Mouse (Mus musculus) adipocyte (in vitro differentiated cells): ENCODE results near the gene Ppil2.
A peak's percentile ranks its signal among the peaks of the same experiment; 100 is the strongest.

Experiments used
- DNase-seq: peaks from one replicate; pipeline ENCODE4 v3.0.0-alpha.2; 2016; ENCODE audit warnings: low spot score

The Ppil2 gene

DNA sequence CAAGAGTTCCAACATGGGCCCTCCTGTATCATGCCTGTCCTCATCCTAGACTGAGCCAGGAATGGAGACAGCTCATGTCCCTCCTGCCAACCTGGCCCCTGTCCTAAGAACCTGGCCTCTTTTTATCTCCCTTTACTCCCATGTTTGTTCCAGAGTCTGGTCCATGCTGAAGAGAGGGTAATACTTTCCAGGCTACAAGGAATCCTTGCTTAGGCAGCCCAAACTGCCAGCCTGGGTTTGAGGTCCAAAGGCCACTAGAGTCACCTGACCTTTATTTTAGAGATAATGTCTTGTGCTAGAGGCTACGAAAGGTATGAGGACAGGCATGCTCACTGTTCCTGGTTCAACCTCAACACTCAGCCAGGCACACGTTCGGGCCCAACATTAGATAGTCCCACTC, 14.1 kb downstream of the Ppil2 start:
- no peak for DNase-seq

DNA sequence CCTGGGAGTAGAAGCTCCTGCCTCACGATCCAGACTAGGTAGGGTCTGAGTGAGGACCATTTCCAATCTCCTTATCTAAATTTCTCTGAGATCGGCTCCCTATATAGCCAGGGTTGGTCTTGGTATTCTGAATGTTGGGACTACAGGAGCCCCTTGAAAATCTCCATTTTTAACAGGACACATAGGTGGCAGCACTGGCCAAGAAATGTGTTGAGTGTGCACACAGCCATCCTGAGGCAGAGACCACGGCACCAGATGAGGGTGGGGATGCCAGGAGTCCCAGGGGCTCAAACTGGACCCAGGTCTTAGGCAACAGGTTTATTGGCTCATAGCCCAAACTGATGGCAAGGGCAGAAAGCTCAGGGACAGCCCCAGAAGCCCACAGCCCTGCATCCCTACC, 22.7 kb downstream of the Ppil2 start:
- DNase-seq, result no peak

DNA sequence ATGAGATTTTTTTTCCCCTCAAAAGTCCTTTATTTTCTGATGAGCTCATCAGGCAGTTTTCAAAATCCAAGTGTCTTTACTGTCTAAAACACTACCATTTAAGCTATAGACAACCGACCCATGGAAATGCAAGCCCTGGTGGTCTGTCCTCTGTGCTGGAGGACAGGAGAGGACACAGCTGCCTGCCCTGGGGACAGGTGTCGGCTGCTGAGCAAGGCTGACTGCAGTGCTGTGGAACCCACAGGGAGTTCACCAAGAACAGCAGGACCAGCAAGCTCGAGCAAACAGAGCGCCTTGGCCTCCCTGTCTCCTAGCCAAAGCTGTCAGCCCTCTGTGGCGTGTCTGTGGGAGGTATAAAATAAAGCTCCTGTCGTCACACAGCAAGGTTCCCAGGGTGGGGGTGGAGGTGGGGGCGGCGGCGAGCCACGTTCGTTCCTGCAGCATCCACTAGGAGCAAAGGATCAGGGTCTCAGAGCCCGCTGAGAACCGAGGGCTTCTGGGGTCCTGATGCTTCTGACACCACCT, 24.3 kb downstream of the Ppil2 start:
- no peak for DNase-seq

GRCm38 (mm10) chr16:17086241-17086640, 24.8 kb downstream of the Ppil2 start:
- no peak for DNase-seq

GRCm38 (mm10) chr16:17085636-17086035, 25.4 kb downstream of the Ppil2 start:
- no peak for DNase-seq

- no peak for DNase-seq
Observed at GRCm38 (mm10) chr16:17082121-17082792, 28.8 kb downstream of the Ppil2 start.

DNA sequence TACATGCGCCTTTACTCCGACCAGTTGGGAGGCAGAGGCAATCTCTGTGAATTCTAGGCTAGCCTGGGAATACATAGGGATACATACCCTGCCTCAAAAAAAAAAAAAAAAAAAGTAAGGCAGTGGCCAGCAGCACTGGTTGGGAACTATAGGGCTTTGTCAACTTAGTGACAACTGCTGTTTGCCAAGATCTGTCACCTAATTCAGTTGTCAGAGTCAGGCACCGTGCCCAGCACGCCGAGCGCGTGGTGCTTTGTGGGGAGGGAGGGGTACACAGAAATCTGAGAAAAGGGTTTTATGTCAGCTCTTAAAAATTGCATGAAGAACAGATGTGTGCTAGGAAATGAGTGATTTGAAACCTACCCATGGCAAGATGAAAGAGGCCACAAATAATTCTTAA, 33.0 kb downstream of the Ppil2 start:
- DNase-seq, result peak; percentile 64

GRCm38 (mm10) chr16:17076869-17077268, 34.2 kb downstream of the Ppil2 start:
- DNase-seq, result no peak

- no peak for DNase-seq
Observed at GRCm38 (mm10) chr16:17076301-17076700, 34.8 kb downstream of the Ppil2 start.

DNA sequence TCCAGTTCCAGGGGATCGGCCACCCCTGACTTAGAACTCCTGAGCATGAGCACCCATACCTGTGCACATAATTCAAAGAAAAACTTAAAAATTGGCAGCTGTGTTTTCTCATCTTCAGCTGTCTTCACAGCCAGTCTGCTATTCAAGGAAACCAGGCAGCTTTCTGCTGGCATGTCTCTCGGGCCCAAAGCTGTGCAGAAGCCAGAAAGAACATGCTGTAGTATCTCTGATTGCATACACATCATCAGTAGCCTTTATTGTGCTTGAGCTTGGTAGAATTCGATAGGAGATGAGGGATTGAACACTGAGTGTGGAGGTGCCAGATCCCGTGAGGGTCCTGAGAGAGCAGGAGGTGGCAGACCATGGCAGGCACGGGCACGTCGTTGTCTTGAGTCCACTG, 38.1 kb downstream of the Ppil2 start:
- no peak for DNase-seq

GRCm38 (mm10) chr16:17070716-17071115, 40.3 kb downstream of the Ppil2 start:
- DNase-seq, result no peak

GRCm38 (mm10) chr16:17069511-17070443, 41.3 kb downstream of the Ppil2 start, which contains the start of gene Ypel1:
TSS of gene Ypel1 (plus strand) at chr16:17069696.
- peak; percentile 74 for DNase-seq

DNA sequence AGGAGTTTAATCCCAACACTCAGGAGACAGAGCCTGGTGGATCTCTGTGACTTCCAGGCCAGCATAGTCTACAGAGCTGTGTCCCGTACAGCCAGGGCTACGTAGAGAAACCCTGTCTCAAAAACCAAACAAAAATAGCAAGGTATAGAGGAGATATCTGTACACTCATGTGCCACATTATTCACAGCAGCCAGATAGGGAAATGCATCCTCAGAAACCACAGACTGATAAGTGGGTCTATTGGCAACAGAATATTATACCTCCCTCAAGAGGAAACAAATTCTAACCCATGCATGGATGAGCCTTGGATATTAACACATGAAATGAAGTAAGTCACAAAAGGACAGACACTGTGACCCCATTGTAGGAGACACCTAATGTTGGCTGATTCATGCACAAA, 43.5 kb downstream of the Ppil2 start:
- DNase-seq, result no peak

GRCm38 (mm10) chr16:17062338-17062737, 48.7 kb downstream of the Ppil2 start:
- DNase-seq, result peak; percentile 61

- DNase-seq, result no peak
Observed at GRCm38 (mm10) chr16:17055584-17055983, 55.5 kb downstream of the Ppil2 start.

- DNase-seq, result no peak
Observed at GRCm38 (mm10) chr16:17053903-17054302, 57.2 kb downstream of the Ppil2 start.

GRCm38 (mm10) chr16:17052087-17052486, 59.0 kb downstream of the Ppil2 start:
- no peak for DNase-seq

DNA sequence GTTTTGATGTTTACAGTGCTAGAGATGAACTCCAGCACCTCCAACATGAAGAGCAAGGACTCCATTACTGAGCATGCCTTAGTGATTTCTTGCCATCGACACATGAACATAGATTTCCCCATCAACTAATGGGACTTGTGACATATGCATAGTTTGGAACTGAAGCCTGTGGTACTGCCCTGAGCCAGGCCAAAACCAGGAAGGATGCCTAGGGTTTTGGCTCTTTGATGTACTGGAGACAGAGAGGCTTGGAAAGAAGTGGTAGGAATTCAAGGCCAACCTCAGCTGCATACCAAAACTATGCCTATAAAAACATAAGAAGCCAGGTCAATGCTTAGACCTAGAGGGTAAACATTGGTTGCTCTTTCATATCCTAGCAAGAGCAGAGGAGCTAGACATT, 61.2 kb downstream of the Ppil2 start:
- no peak for DNase-seq

DNA sequence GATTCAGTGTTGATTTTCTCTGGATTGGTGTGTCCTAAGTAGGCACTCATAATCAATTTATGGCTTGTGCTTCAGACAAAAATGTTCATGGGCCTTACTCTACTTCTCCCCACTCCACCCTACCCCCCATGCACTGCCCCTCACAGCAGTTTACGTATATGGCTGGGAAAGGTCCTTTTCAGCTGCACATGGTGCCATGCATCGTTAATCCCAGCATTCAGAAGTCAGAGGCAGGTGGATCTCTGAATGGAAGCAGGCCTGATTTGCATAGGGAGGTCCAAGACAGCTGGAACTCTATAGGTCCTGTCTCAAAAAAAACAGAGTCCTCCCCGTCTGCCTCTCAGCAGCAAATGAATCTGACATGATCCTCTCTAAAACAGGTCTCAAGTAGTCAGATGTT, 65.8 kb downstream of the Ppil2 start:
- DNase-seq, result no peak

DNA sequence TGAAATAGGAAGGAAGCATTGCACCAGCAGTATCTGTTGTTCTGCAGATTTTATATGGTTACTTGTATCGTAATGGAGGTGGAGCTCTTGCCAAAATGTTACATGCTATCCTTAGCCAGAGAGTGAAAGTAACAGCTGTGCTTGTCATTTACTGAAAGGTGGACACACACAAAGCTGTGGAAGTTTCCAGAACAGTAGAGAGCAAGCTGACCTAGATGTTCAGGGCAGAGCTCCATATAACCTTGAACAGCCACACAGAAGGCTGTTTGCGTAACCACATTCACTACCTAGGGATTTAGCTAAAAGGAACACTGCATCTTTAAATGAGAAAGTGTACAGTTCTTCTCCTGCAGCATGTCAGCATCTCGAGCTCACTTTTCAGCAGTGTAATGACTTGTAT, 66.7 kb downstream of the Ppil2 start:
- no peak for DNase-seq

- no peak for DNase-seq
Observed at GRCm38 (mm10) chr16:17041417-17041816, 69.6 kb downstream of the Ppil2 start.

DNA sequence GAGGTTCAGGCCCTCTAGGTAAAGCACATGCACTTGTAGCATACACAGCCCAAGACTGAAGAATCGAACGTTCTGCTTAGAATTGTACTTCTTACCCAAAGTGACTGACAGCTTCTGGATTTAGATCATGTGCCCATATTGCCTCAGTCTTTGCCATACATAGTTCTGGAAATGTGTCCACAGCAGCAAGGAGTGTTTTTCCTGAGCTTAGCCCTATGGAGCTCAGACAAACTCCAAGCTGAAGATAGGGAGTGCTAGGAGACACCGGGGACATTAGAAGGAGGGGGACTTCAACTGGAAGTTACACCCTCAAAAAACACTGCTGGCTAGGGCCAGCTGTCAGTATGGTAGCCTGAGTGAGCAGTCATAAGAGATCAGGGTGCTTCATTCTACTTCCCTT, 70.3 kb downstream of the Ppil2 start:
- no peak for DNase-seq
